Mouse (Mus musculus) spleen, adult 2 months (tissue): ENCODE results near the gene Pitpnm3. TPM values are rescaled to one million over a fixed set of nuclear protein-coding genes. Genes with fewer than 3 reads are reported as not detected.
"Not testable (repeated sequence)": the region's sequence is repeated elsewhere in the genome, so short reads cannot be mapped to it uniquely, and the experiment has no call there.

Source experiments
- DNase-seq, 2 experiments: peaks; one replicate each; pipeline versions ENCODE4 v3.0.0 to v3.0.0-alpha.2; 2012 to 2021; ENCODE audit warnings: low spot score in 2 of 2, low read depth in 1 of 2
- H3K27ac ChIP-seq: fragments of 200-500 bp; 2 replicates; pipeline ENCODE4 v1.5.1; 2012; ENCODE audit warnings: low read length, inconsistent platforms; ENCODE audit not compliant: insufficient read depth
- H3K27me3 ChIP-seq: fragments of 200-500 bp; 2 replicates; pipeline ENCODE4 v1.6.1; 2012; ENCODE audit warnings: mild to moderate bottlenecking, moderate library complexity, low read length, inconsistent platforms; ENCODE audit not compliant: control insufficient read depth, insufficient read depth
- H3K36me3 ChIP-seq: fragments of 200-500 bp; 2 replicates; pipeline ENCODE4 v1.6.1; 2012; ENCODE audit warnings: mild to moderate bottlenecking, low read length, inconsistent platforms; ENCODE audit not compliant: control insufficient read depth, insufficient read depth
- H3K4me1 ChIP-seq: fragments of 200-500 bp; 2 replicates; pipeline ENCODE4 v1.6.1; 2011; ENCODE audit warnings: inconsistent platforms; ENCODE audit not compliant: control insufficient read depth, insufficient read depth, insufficient read length
- H3K4me3 ChIP-seq: fragments of 200-500 bp; 2 replicates; pipeline ENCODE4 v1.5.1; 2011; ENCODE audit warnings: mild to moderate bottlenecking, inconsistent platforms; ENCODE audit not compliant: insufficient read depth, insufficient read length; ENCODE audit errors: extremely low read depth
- CTCF ChIP-seq: fragments of 200-500 bp; IDR thresholded peaks from 2 replicates; pipeline ENCODE4 v1.5.1; 2011; ENCODE audit warnings: mild to moderate bottlenecking, inconsistent platforms; ENCODE audit not compliant: insufficient read depth, insufficient read length, insufficient replicate concordance; ENCODE audit errors: extremely low read depth
- POLR2A ChIP-seq: fragments of 200-500 bp; IDR thresholded peaks from 2 replicates; pipeline ENCODE4 v1.6.1; 2011; ENCODE audit warnings: low read depth, low read length, inconsistent platforms
- WGBS: fragments of 180-500 bp; shearing (Covaris S2); methylation state at CpG from one replicate; pipeline ENCODE4 v1.1.7; 2018; 5-methylcytosine and 5-hydroxymethylcytosine counted together
- polyA plus RNA-seq: library from polyadenylated mRNA; depleted of rRNA; stranded (reverse); fragments of >200 nt; gene quantifications from 2 replicates; pipeline ENCODE4 v1.2.3, GENCODE M21; 2012

Pitpnm3 gene
- polyA plus RNA-seq, 1 experiment, result 5.9 TPM

GRCm38 (mm10) chr11:72173506-72173905, 37.9 kb upstream of the Pitpnm3 start:
- H3K27me3 ChIP-seq, result no peaks in the 10 kb centered on the region
- DNase-seq, result no peak
- H3K4me1 ChIP-seq, result no peaks in the 10 kb centered on the region
- H3K27ac ChIP-seq, result no peak overlapping the region
- 91% methylated on average over 5 of the region's 5 CpGs for WGBS
- peaks cover 27% of the 10 kb centered on the region for H3K36me3 ChIP-seq
- no peak overlapping the region for H3K4me3 ChIP-seq
- TF ChIP-seq CTCF, result no peak
- no peak for TF ChIP-seq POLR2A

GRCm38 (mm10) chr11:72171906-72172305, 36.3 kb upstream of the Pitpnm3 start:
- H3K4me1 ChIP-seq, H3K4me3 ChIP-seq, H3K27ac ChIP-seq, DNase-seq, H3K27me3 ChIP-seq: not testable (repeated sequence)
- H3K36me3 ChIP-seq, result peaks cover 24% of the 10 kb centered on the region
- 89% methylated on average over 4 of the region's 4 CpGs for WGBS

GRCm38 (mm10) chr11:72169871-72170270, 34.3 kb upstream of the Pitpnm3 start:
- DNase-seq, result no peak
- no peak for TF ChIP-seq POLR2A
- TF ChIP-seq CTCF, result no peak
- Histone ChIP-seq H3K4me3 (no peak overlapping the region), H3K27ac (no peak overlapping the region), H3K4me1 (no peaks in the 10 kb centered on the region), H3K36me3 (peaks cover 20% of the 10 kb centered on the region), H3K27me3 (no peaks in the 10 kb centered on the region)
- WGBS, result 92% methylated on average over 4 of the region's 4 CpGs

- WGBS, result 91% methylated on average over 2 of the region's 2 CpGs
- H3K27ac ChIP-seq, result no peak overlapping the region
- TF ChIP-seq POLR2A (no peak), CTCF (no peak)
- H3K36me3 ChIP-seq, result peaks cover 17% of the 10 kb centered on the region
- no peak for DNase-seq
- H3K4me3 ChIP-seq, result no peak overlapping the region
- no peaks in the 10 kb centered on the region for H3K4me1 ChIP-seq
- H3K27me3 ChIP-seq, result no peaks in the 10 kb centered on the region
These were observed 27.6 kb upstream of the Pitpnm3 start for GRCm38 (mm10) chr11:72163198-72163597.

- no peak overlapping the region for H3K27ac ChIP-seq
- no peaks in the 10 kb centered on the region for H3K27me3 ChIP-seq
- no peak overlapping the region for H3K4me3 ChIP-seq
- TF ChIP-seq POLR2A, result no peak
- TF ChIP-seq CTCF, result no peak
- H3K4me1 ChIP-seq, result no peaks in the 10 kb centered on the region; the same call in 1 of the 2 replicates
- no peak for DNase-seq
- peaks cover 12% of the 10 kb centered on the region for H3K36me3 ChIP-seq
- 92% methylated on average over 2 of the region's 2 CpGs for WGBS
These were observed 21.0 kb upstream of the Pitpnm3 start for GRCm38 (mm10) chr11:72156624-72157023.

- Histone ChIP-seq H3K27ac (no peak overlapping the region), H3K27me3 (no peaks in the 10 kb centered on the region), H3K4me1 (no peaks in the 10 kb centered on the region; the same call in 1 of the 2 replicates), H3K36me3 (peaks cover 12% of the 10 kb centered on the region), H3K4me3 (no peak overlapping the region)
- no peak for DNase-seq
- TF ChIP-seq POLR2A, result no peak
- no peak for TF ChIP-seq CTCF
- 88% methylated on average over 4 of the region's 4 CpGs for WGBS
These were observed 20.4 kb upstream of the Pitpnm3 start for GRCm38 (mm10) chr11:72155981-72156428.

GRCm38 (mm10) chr11:72155186-72155980, 19.8 kb upstream of the Pitpnm3 start:
- no peak overlapping the region for H3K4me3 ChIP-seq
- H3K27ac ChIP-seq, result no peak overlapping the region
- H3K4me1 ChIP-seq, result no peaks in the 10 kb centered on the region; the same call in 1 of the 2 replicates
- H3K27me3 ChIP-seq, result no peaks in the 10 kb centered on the region
- peaks cover 12% of the 10 kb centered on the region for H3K36me3 ChIP-seq
- TF ChIP-seq CTCF (no peak), POLR2A (no peak)
- no peak for DNase-seq
- 92% methylated on average over 11 of the region's 11 CpGs for WGBS
